Mouse (Mus musculus): ENCODE results near the gene Ifi27l2a. TPM values are rescaled to one million over a fixed set of nuclear protein-coding genes. Genes with fewer than 3 reads are reported as not detected.
A peak's percentile ranks its signal among the peaks of the same experiment; 100 is the strongest.
"Not testable (repeated sequence)": the region's sequence is repeated elsewhere in the genome, so short reads cannot be mapped to it uniquely, and the experiment has no call there.

Ifi27l2a gene
- polyA plus RNA-seq (2015; fragmentation: Nextera tagmentation; extraction: Ambion mirVana), result 13.8 and 20.7 TPM in 2 replicates

- Histone ChIP-seq H3K4me3 (no peak within 1 kb of the TSS), H3K27me3 (no peaks in the 10 kb centered on the region), H3K27ac (no peak within 1 kb of the TSS), H3K4me2 (no peak within 1 kb of the TSS), H3K9ac (no peak within 1 kb of the TSS), H3K4me1 (replicated peaks) (no peaks in the 10 kb centered on the region), H3K36me3 (no peaks in the 10 kb centered on the region), H3K9me3 (replicated peaks) (no peaks in the 10 kb centered on the region)
- no peak for ATAC-seq (replicated peaks; ENCODE audit: insufficient number of reproducible peaks, insufficient read depth, low FRiP score, low read depth)
- 50% methylated on average over 3 of the region's 3 CpGs for WGBS
Measured at GRCm38 (mm10) chr12:103443524-103443923, at the start of gene Ifi27l2a. TSS of gene Ifi27l2a (minus strand) at chr12:103443680.

- ATAC-seq (replicated peaks; ENCODE audit: insufficient number of reproducible peaks, insufficient read depth, low FRiP score, low read depth), result no peak
- WGBS, result 29% methylated on average over 5 of the region's 5 CpGs
- Histone ChIP-seq H3K36me3 (no peaks in the 10 kb centered on the region), H3K4me3 (no peak overlapping the region), H3K9me3 (replicated peaks) (no peaks in the 10 kb centered on the region), H3K4me1 (replicated peaks) (no peaks in the 10 kb centered on the region), H3K27ac (no peak overlapping the region), H3K9ac (no peak overlapping the region), H3K27me3 (peaks cover 4% of the 10 kb centered on the region; the same call in 1 of the 2 replicates), H3K4me2 (no peak overlapping the region)
Measured at GRCm38 (mm10) chr12:103492767-103493166, 49.3 kb upstream of the Ifi27l2a start.

DNA sequence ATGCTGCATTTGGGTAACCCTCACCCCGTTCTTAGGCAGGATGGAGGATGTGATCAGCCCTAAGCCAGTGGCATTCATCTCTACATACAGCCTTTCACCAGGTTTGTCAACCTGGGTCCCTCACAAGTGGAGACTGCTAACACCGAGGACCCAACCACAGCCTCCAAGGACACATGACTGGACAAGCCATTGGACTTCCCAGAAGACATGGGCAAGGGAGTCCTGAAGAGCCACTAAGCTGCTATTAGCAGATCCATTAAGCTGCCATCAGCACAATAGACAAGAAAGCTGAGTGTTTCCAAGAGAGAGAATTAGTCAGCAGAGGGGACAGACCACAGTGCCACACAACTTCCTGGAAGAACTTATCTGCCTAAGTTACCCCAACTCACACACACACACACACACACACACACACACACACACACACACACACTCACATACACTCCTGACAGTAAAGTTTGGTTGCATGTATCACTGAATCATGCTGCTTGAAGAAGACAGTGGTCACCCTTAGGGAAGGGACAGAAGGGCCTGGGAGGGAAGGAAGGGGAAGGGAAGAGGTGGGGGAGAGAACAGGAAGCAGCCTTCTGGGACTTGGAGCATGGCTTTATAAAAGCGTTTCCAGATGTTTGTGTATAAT lies 47.7 kb upstream of the Ifi27l2a start:
- Histone ChIP-seq H3K36me3 (no peaks in the 10 kb centered on the region), H3K4me3 (no peak overlapping the region), H3K27me3 (no peaks in the 10 kb centered on the region), H3K4me1 (replicated peaks) (no peaks in the 10 kb centered on the region), H3K27ac (no peak overlapping the region), H3K9me3 (replicated peaks) (no peaks in the 10 kb centered on the region), H3K9ac (no peak overlapping the region), H3K4me2 (no peak overlapping the region)
- WGBS, result 64% methylated on average over 3 of the region's 3 CpGs
- ATAC-seq (replicated peaks; ENCODE audit: insufficient number of reproducible peaks, insufficient read depth, low FRiP score, low read depth), result no peak

DNA sequence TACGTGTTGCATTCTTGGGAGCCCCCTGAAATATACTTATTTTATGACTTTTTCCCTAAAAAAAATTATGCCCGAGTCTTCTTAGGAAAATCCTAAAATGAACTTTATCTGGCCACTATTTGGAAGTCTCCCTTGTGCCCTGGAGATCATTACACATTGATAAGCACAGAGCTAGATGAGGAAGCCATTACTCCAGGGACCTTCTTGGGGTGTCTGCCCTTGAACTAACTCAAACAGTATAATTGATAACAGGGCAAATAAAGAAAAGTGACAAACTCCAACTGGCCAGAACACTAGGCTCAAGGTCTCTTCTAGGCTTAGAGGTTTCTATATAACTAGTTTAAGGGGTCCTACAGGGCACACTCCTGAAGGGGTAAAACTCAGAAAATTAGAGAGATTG lies 44.3 kb upstream of the Ifi27l2a start:
- no peaks in the 10 kb centered on the region for H3K9me3 ChIP-seq (replicated peaks)
- H3K9ac ChIP-seq, result no peak overlapping the region
- H3K36me3 ChIP-seq, result no peaks in the 10 kb centered on the region
- no peak overlapping the region for H3K4me3 ChIP-seq
- H3K4me2 ChIP-seq, result no peak overlapping the region
- no peak for ATAC-seq (replicated peaks; ENCODE audit: insufficient number of reproducible peaks, insufficient read depth, low FRiP score, low read depth)
- H3K27ac ChIP-seq, result no peak overlapping the region
- no peaks in the 10 kb centered on the region for H3K27me3 ChIP-seq
- H3K4me1 ChIP-seq (replicated peaks), result no peaks in the 10 kb centered on the region
- 60% methylated on average over 2 of the region's 2 CpGs for WGBS

- Histone ChIP-seq H3K4me2 (no peak overlapping the region), H3K4me3 (no peak overlapping the region), H3K4me1 (replicated peaks) (no peaks in the 10 kb centered on the region), H3K9ac (no peak overlapping the region), H3K9me3 (replicated peaks) (no peaks in the 10 kb centered on the region), H3K27me3 (no peaks in the 10 kb centered on the region), H3K36me3 (no peaks in the 10 kb centered on the region), H3K27ac (no peak overlapping the region)
- 32% methylated on average over 4 of the region's 4 CpGs for WGBS
- 0 out of 2 replicates have a peak, but pooled peaks have one; percentile 26 for ATAC-seq (replicated peaks; ENCODE audit: insufficient number of reproducible peaks, insufficient read depth, low FRiP score, low read depth)
Measured at GRCm38 (mm10) chr12:103487276-103487675, 43.8 kb upstream of the Ifi27l2a start.

DNA sequence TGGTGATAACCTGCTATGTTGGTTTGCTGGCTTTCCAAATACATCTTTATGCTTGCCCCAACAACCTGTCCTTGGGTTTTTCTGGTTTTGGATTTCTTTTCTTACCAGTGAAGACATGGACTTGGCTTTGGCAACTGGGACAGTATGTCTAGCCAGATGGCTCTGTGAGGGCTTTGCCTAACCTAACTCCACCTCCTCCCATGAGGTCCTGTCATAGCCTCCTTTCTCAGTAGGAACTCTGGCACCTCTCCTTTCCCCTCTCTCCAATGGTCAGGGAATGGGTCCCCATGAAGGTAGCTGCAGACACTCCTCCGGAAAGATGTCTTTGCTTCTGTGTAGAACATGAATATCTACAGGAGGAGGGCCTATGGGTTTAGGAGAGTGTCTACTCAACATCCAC lies 43.2 kb upstream of the Ifi27l2a start:
- ATAC-seq (replicated peaks; ENCODE audit: insufficient number of reproducible peaks, insufficient read depth, low FRiP score, low read depth), result no peak
- H3K36me3 ChIP-seq, result no peaks in the 10 kb centered on the region
- H3K4me1 ChIP-seq (replicated peaks), result no peaks in the 10 kb centered on the region
- H3K27ac ChIP-seq, result no peak overlapping the region
- H3K4me2 ChIP-seq, result no peak overlapping the region
- no peaks in the 10 kb centered on the region for H3K9me3 ChIP-seq (replicated peaks)
- H3K9ac ChIP-seq, result no peak overlapping the region
- H3K4me3 ChIP-seq, result no peak overlapping the region
- H3K27me3 ChIP-seq, result no peaks in the 10 kb centered on the region
- WGBS, result 71% methylated on average over 1 of the region's 1 CpGs

DNA sequence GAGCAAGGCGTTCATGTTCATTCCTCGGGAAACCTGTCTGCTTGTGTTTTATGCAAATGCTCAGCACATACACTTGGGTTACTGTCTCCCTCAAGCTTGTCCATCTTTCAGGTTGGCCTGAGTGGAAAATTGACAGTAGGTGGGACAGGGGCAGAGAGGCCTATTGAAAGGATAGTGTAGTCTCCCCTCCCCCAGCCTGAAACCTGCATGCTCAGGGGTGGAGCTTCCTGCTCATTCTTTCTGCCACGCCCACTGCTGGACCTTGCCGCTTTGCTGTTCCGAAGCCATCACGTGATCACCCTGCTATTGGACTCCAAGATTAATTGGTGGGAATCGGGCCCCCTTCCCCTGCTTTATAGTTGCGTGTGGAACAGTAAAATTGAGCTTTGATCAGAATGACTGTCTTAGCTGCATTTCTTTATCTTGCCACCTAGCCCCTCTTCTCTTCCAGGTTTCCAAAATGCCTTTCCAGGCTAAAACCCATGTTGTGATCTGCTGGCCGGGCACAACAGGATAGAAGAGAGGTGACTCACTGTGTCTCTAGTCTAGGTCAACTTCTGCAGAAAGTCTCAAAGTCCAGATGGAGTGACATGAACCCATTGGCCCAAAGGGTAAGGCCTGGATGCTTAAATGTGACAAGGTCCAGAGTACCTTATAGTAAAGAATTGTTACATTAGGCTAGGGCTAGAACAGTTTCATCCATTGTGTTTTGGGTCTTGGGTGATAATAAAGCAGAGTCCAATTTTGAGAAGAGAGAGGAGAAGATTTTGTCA lies 40.9 kb upstream of the Ifi27l2a start:
- not testable (repeated sequence) for H3K4me3 ChIP-seq; H3K4me1 ChIP-seq (replicated peaks); H3K27me3 ChIP-seq; ATAC-seq (replicated peaks; ENCODE audit: insufficient number of reproducible peaks, insufficient read depth, low FRiP score, low read depth); H3K9me3 ChIP-seq (replicated peaks); H3K9ac ChIP-seq; H3K36me3 ChIP-seq; H3K4me2 ChIP-seq; H3K27ac ChIP-seq
- 58% methylated on average over 9 of the region's 9 CpGs for WGBS

- H3K9ac ChIP-seq, result no peak overlapping the region
- H3K27ac ChIP-seq, result no peak overlapping the region
- ATAC-seq (replicated peaks; ENCODE audit: insufficient number of reproducible peaks, insufficient read depth, low FRiP score, low read depth), result no peak
- no peaks in the 10 kb centered on the region for H3K4me1 ChIP-seq (replicated peaks)
- 72% methylated on average over 2 of the region's 2 CpGs for WGBS
- H3K27me3 ChIP-seq, result no peaks in the 10 kb centered on the region
- H3K4me2 ChIP-seq, result no peak overlapping the region
- H3K9me3 ChIP-seq (replicated peaks), result no peaks in the 10 kb centered on the region
- H3K4me3 ChIP-seq, result no peak overlapping the region
- H3K36me3 ChIP-seq, result no peaks in the 10 kb centered on the region
Measured at GRCm38 (mm10) chr12:103482781-103483180, 39.3 kb upstream of the Ifi27l2a start.

- Histone ChIP-seq H3K27me3 (no peaks in the 10 kb centered on the region), H3K4me2 (no peak overlapping the region), H3K4me1 (replicated peaks) (no peaks in the 10 kb centered on the region), H3K4me3 (no peak overlapping the region), H3K9ac (no peak overlapping the region), H3K9me3 (replicated peaks) (no peaks in the 10 kb centered on the region), H3K36me3 (no peaks in the 10 kb centered on the region), H3K27ac (no peak overlapping the region)
- ATAC-seq (replicated peaks; ENCODE audit: insufficient number of reproducible peaks, insufficient read depth, low FRiP score, low read depth), result no peak
- WGBS, result 66% methylated on average over 5 of the region's 5 CpGs
Measured at GRCm38 (mm10) chr12:103481671-103482070, 38.2 kb upstream of the Ifi27l2a start.

GRCm38 (mm10) chr12:103477461-103478015 lies 34.1 kb upstream of the Ifi27l2a start:
- Histone ChIP-seq H3K4me2 (no peak overlapping the region), H3K36me3 (no peaks in the 10 kb centered on the region), H3K9me3 (replicated peaks) (no peaks in the 10 kb centered on the region), H3K27ac (no peak overlapping the region), H3K27me3 (no peaks in the 10 kb centered on the region), H3K4me1 (replicated peaks) (no peaks in the 10 kb centered on the region), H3K9ac (no peak overlapping the region), H3K4me3 (no peak overlapping the region)
- WGBS, result 65% methylated on average over 7 of the region's 7 CpGs
- no peak for ATAC-seq (replicated peaks; ENCODE audit: insufficient number of reproducible peaks, insufficient read depth, low FRiP score, low read depth)

DNA sequence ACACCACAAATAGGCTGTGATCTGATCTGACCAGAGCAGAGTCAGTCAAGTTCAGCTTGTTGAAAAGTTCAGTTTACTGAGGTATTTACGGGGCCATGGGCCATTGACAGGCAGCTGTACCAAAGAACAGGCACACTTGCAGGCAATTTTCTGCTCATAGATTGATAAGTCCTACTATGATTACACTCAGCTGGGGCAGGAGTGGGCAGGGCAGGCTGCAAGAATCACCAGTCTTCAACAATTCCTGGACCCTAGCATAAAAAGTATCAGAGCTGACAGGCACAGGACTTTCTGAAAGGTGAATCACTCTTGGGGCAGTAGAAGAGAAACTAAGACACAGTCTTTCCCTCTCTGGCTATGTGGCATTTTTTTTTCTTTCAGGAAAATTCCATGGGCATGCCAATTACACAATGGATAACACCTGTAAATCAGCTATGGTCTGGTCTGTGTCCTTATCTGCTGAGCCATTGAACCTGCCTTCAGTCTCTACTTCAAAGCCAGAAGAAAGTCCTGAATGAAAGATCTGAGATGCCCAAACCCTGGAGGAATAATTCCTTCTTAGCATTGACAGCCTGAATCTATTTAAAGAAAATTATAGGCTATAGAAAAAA lies 33.4 kb upstream of the Ifi27l2a start:
- Histone ChIP-seq H3K4me2 (no peak overlapping the region), H3K4me1 (replicated peaks) (no peaks in the 10 kb centered on the region), H3K9ac (no peak overlapping the region), H3K36me3 (no peaks in the 10 kb centered on the region), H3K27me3 (no peaks in the 10 kb centered on the region), H3K27ac (no peak overlapping the region), H3K4me3 (no peak overlapping the region), H3K9me3 (replicated peaks) (no peaks in the 10 kb centered on the region)
- 73% methylated on average over 1 of the region's 1 CpGs for WGBS
- ATAC-seq (replicated peaks; ENCODE audit: insufficient number of reproducible peaks, insufficient read depth, low FRiP score, low read depth), result no peak

Data from heart, embryonic 15.5 days (tissue).